Mouse (Mus musculus) ZHBTc4 (cell line): ENCODE data around the gene Styx.
A peak's percentile ranks its signal among the peaks of the same experiment; 100 is the strongest.
"Not testable (repeated sequence)": the region's sequence is repeated elsewhere in the genome, so short reads cannot be mapped to it uniquely, and the experiment has no call there.

Experiments
- DNase-seq: peaks from one replicate; pipeline ENCODE4 v3.0.0-alpha.2; 2011; ENCODE audit warnings: low read depth, low spot score

The Styx gene

DNA sequence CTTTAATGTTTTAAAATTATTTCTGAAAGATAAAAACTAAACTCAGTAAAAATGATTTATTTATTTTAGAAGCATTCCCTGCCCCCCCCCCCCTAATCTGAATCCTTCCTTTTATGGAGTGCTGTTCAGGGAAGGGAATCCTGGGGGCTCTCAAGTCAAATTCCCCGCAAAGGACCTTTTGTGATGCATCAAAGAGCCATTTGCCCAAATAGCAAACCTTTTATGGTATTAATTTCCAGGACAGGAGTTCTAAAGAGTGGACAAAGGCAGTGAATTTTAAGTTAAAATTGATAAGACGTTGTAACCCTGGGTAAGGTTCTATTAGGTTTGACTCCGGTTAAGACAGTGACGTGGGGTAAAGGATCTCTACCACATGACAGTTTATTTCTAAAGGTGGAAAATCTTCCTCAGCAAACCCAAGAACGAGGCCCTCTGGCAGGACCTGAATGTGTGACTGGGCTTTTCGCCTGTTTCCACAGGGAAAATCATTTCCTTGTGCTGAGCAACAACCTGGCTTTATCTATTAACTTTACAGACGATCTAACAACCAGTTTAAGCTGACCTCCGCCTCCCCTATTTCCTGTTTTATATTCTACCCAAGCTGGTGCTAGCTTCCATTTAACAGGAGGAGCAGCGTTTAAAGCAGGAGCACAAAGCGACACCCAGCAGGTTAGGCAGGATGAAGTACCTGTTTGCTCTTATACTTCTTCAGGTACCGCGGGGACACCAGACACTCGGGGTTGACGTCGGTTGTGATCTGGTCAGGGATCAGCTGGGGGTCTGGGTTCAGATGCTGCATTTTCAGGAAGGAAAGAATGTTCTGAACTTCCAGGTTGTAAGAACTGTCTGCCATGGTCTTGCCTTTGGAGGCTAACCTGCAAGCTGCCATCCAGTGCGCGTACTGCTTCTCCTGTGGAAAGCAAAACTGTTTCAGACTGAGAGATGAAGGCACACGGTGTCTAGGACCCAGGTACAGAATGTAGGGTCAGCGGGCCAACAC is 113.4 kb downstream of the Styx start:
- DNase-seq: no peak

- DNase-seq: not testable (repeated sequence)
Measured at GRCm38 (mm10) chr14:45466371-45466770, 115.5 kb downstream of the Styx start.

DNA sequence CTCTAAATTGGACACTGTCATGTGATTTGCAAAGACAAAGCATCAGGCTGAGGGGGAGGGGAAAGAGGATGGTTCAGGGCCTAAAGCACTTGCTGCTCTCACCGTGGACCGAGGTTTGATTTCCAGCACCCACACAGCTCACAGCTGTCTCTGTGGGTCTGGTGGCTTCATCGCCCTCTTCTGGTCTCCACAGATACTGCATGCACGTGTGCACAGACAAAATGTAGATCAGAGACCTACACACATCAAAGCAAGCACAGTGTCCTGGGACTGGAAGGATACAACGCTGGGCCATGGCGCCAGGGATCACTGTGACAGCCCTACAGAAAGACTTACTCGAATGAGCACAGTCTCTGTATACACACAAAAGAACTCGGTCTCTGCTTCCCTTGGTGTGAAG is 118.6 kb downstream of the Styx start:
- peak; percentile 84 for DNase-seq
